Mouse (Mus musculus): ENCODE data around the gene Csrnp2.

GRCm38 (mm10) chr15:100508454-100509167 is 13.3 kb upstream of the Csrnp2 start:
- TF ChIP-seq CTCF (IDR thresholded peaks at IDR 0.05; ENCODE audit: borderline replicate concordance, insufficient read depth, low read depth, low read length): no peak
- TF ChIP-seq POLR2A (IDR thresholded peaks at IDR 0.05; ENCODE audit: borderline replicate concordance, insufficient read depth, low read length): no peak
